Mouse (Mus musculus) cerebellum, adult 2 months (tissue): Measurements from ENCODE around the gene Gm32742. TPM values are rescaled to one million over a fixed set of nuclear protein-coding genes. Genes with fewer than 3 reads are reported as not detected.
"Not testable (repeated sequence)": the region's sequence is repeated elsewhere in the genome, so short reads cannot be mapped to it uniquely, and the experiment has no call there.

Experiments used
- DNase-seq, 2 experiments: peaks; one replicate each; pipeline ENCODE4 v3.0.0; 2021
- H3K27ac ChIP-seq: fragments of 200-500 bp; 2 replicates; pipeline ENCODE4 v1.5.1; 2012; ENCODE audit warnings: low read length, control low read depth, inconsistent platforms; ENCODE audit not compliant: insufficient read depth
- H3K27me3 ChIP-seq: fragments of 200-500 bp; 2 replicates; pipeline ENCODE4 v1.6.1; 2012; ENCODE audit warnings: inconsistent platforms, mild to moderate bottlenecking, low read length, moderate library complexity; ENCODE audit not compliant: control insufficient read depth, insufficient read depth
- H3K4me1 ChIP-seq: fragments of 200-500 bp; 2 replicates; pipeline ENCODE4 v1.6.1; 2011; ENCODE audit warnings: low read length; ENCODE audit not compliant: control insufficient read depth, insufficient read depth
- H3K4me3 ChIP-seq: fragments of 200-500 bp; replicated peaks from 2 replicates; pipeline ENCODE3; 2011; ENCODE audit warnings: mild to moderate bottlenecking, low read depth, low read length, control low read depth; ENCODE audit not compliant: insufficient read depth
- CTCF ChIP-seq: fragments of 200-500 bp; IDR thresholded peaks from 2 replicates; pipeline ENCODE4 v1.5.1; 2011; ENCODE audit warnings: low read depth, mild to moderate bottlenecking, control low read depth, low read length, moderate library complexity, borderline replicate concordance; ENCODE audit not compliant: insufficient read depth
- POLR2A ChIP-seq: fragments of 200-500 bp; IDR thresholded peaks from 2 replicates; pipeline ENCODE4 v1.6.1; 2011; ENCODE audit warnings: low read length, control low read depth, borderline replicate concordance; ENCODE audit not compliant: insufficient read depth
- WGBS: fragments of 180-500 bp; shearing (Covaris S2); methylation state at CpG from one replicate; pipeline ENCODE4 v1.1.7; 2018; 5-methylcytosine and 5-hydroxymethylcytosine counted together
- polyA plus RNA-seq: library from polyadenylated mRNA; depleted of rRNA; stranded (reverse); fragments of >200 nt; gene quantifications from 2 replicates; pipeline ENCODE4 v1.2.3, GENCODE M21; 2012

Gene Gm32742
- polyA plus RNA-seq, 1 experiment: 0.02 TPM

GRCm38 (mm10) chr9:51146496-51146895 is 18.8 kb downstream of the Gm32742 start:
- Histone ChIP-seq H3K4me3 (no peak overlapping the region), H3K27ac (no peak overlapping the region), H3K27me3 (no peaks in the 10 kb centered on the region), H3K4me1 (peaks cover 6% of the 10 kb centered on the region; the same call in 1 of the 2 replicates)
- WGBS: 23% methylated on average over 4 of the region's 4 CpGs
- DNase-seq: no peak
- no peak for TF ChIP-seq POLR2A
- no peak for TF ChIP-seq CTCF

- TF ChIP-seq CTCF (no peak), POLR2A (no peak)
- Histone ChIP-seq H3K27ac (no peak overlapping the region), H3K27me3 (no peaks in the 10 kb centered on the region), H3K4me1 (0 out of 2 replicates have a peak, but pooled peaks cover 3% of the 10 kb centered on the region), H3K4me3 (no peak overlapping the region)
- DNase-seq: no peak
- WGBS: 85% methylated on average over 6 of the region's 6 CpGs
These were observed 21.1 kb downstream of the Gm32742 start for GRCm38 (mm10) chr9:51144218-51144617.

GRCm38 (mm10) chr9:51143437-51143836 is 21.9 kb downstream of the Gm32742 start:
- no peak overlapping the region for H3K27ac ChIP-seq
- 93% methylated on average over 1 of the region's 1 CpGs for WGBS
- H3K4me1 ChIP-seq: 0 out of 2 replicates have a peak, but pooled peaks cover 3% of the 10 kb centered on the region
- no peaks in the 10 kb centered on the region for H3K27me3 ChIP-seq
- TF ChIP-seq POLR2A (no peak), CTCF (no peak)
- no peak overlapping the region for H3K4me3 ChIP-seq
- DNase-seq: no peak

GRCm38 (mm10) chr9:51140711-51141110 is 24.6 kb downstream of the Gm32742 start:
- WGBS: 24% methylated on average over 3 of the region's 3 CpGs
- TF ChIP-seq POLR2A (no peak), CTCF (no peak)
- Histone ChIP-seq H3K4me3 (no peak overlapping the region), H3K27ac (no peak overlapping the region), H3K4me1 (no peaks in the 10 kb centered on the region), H3K27me3 (no peaks in the 10 kb centered on the region)
- no peak for DNase-seq

- H3K4me1 ChIP-seq, H3K27ac ChIP-seq, H3K4me3 ChIP-seq, H3K27me3 ChIP-seq, DNase-seq: not testable (repeated sequence)
- WGBS: 83% methylated on average over 1 of the region's 1 CpGs
These were observed 25.9 kb downstream of the Gm32742 start for GRCm38 (mm10) chr9:51139401-51139800.

- no peak for DNase-seq
- no peaks in the 10 kb centered on the region for H3K4me1 ChIP-seq
- WGBS: 98% methylated on average over 1 of the region's 1 CpGs
- no peak overlapping the region for H3K4me3 ChIP-seq
- H3K27me3 ChIP-seq: no peaks in the 10 kb centered on the region
- H3K27ac ChIP-seq: no peak overlapping the region
- no peak for TF ChIP-seq CTCF
- TF ChIP-seq POLR2A: no peak
These were observed 27.0 kb downstream of the Gm32742 start for GRCm38 (mm10) chr9:51138301-51138700.

- Histone ChIP-seq H3K27me3 (no peaks in the 10 kb centered on the region), H3K27ac (no peak overlapping the region), H3K4me3 (no peak overlapping the region), H3K4me1 (no peaks in the 10 kb centered on the region)
- no peak for TF ChIP-seq POLR2A
- TF ChIP-seq CTCF: no peak
- DNase-seq: no peak
- WGBS: 94% methylated on average over 1 of the region's 1 CpGs
These were observed 27.5 kb downstream of the Gm32742 start for GRCm38 (mm10) chr9:51137836-51138235.

GRCm38 (mm10) chr9:51137432-51137831 is 27.9 kb downstream of the Gm32742 start:
- TF ChIP-seq POLR2A: no peak
- no peak for TF ChIP-seq CTCF
- H3K4me3 ChIP-seq: no peak overlapping the region
- DNase-seq: no peak
- WGBS: 87% methylated on average over 4 of the region's 4 CpGs
- no peaks in the 10 kb centered on the region for H3K27me3 ChIP-seq
- no peaks in the 10 kb centered on the region for H3K4me1 ChIP-seq
- H3K27ac ChIP-seq: no peak overlapping the region
